Mouse (Mus musculus): ENCODE data around the gene Zic3.

Gene Zic3

DNA sequence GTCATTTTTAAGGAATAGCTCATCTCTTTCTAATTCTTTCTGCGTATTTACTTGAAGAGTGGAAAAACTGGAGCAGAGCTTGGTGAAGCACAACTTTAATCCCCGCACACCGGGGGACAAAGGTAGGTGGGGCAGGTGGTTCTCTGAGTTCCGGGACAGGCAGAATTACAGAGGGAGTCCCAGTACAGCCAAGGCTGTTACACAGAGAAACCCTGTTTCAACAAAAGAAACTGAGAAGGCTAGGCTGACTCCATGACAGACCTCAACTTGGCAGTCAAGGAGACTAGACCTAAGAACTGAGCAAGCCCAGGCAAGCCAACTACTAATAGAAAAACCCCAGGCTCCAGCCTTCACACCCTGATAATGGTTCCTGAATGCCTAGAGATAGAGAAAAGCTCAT lies 20.0 kb downstream of the Zic3 start:
- no peak for DNase-seq (ENCODE audit: low spot score)

Measured in c-Kit-positive CD71-positive TER-119-positive erythroid progenitor cells, embryonic 14.5 days (primary cell).